Mouse (Mus musculus) myocyte (in vitro differentiated cells): ENCODE results near the gene Trim40. TPM values are rescaled to one million over a fixed set of nuclear protein-coding genes. Genes with fewer than 3 reads are reported as not detected.

Experiments used
- polyA plus RNA-seq: library from polyadenylated mRNA; unstranded; fragments of >200 nt; fragmentation: generic; extraction: Trizol; gene quantifications from one replicate; pipeline ENCODE4 v1.2.1, GENCODE M21; 2012; ENCODE audit warnings: missing spikeins

Trim40 gene
- polyA plus RNA-seq, 1 experiment = not detected

Other genes starting within 250 kb of the Trim40 start
- gene H2-M9, start 247.5 kb downstream of the Trim40 start, polyA plus RNA-seq = not detected
- not detected for gene H2-M1, start 217.9 kb downstream of the Trim40 start, polyA plus RNA-seq
- not detected for gene H2-M10.5, start 117.2 kb downstream of the Trim40 start, polyA plus RNA-seq
- not detected for gene H2-M10.6, start 78.0 kb downstream of the Trim40 start, polyA plus RNA-seq
- 17.1 TPM for gene Trim26, start 53.0 kb downstream of the Trim40 start, polyA plus RNA-seq
- gene Trim15, start 22.9 kb downstream of the Trim40 start, polyA plus RNA-seq = not detected
- not detected for gene Trim10, start 20.5 kb downstream of the Trim40 start, polyA plus RNA-seq
- gene Trim31, start 8.0 kb upstream of the Trim40 start, polyA plus RNA-seq = not detected
- 0.07 TPM for gene Rnf39, start 52.8 kb upstream of the Trim40 start, polyA plus RNA-seq
- 153 TPM for gene Ppp1r11, start 61.6 kb upstream of the Trim40 start, polyA plus RNA-seq
- 58.6 TPM for gene Znrd1, start 68.4 kb upstream of the Trim40 start, polyA plus RNA-seq
- 6.1 TPM for gene Znrd1as, start 68.5 kb upstream of the Trim40 start, polyA plus RNA-seq
- gene 2410137M14Rik, start 91.1 kb upstream of the Trim40 start, polyA plus RNA-seq = not detected
- gene H2-M5, start 99.4 kb upstream of the Trim40 start, polyA plus RNA-seq = 0.07 TPM
- gene Zfp57, start 111.0 kb upstream of the Trim40 start, polyA plus RNA-seq = 14.2 TPM
- 0.04 TPM for gene Mog, start 133.3 kb upstream of the Trim40 start, polyA plus RNA-seq
- 15.9 TPM for gene Gabbr1, start 155.8 kb upstream of the Trim40 start, polyA plus RNA-seq
- gene Olfr90, start 198.4 kb upstream of the Trim40 start, polyA plus RNA-seq = not detected
- gene Olfr91, start 208.2 kb upstream of the Trim40 start, polyA plus RNA-seq = not detected
- not detected for gene Olfr92, start 230.0 kb upstream of the Trim40 start, polyA plus RNA-seq